Mouse (Mus musculus): ENCODE data around the gene Ube2d2b.
A peak's percentile ranks its signal among the peaks of the same experiment; 100 is the strongest.

Gene Ube2d2b

GRCm38 (mm10) chr5:107855546-107855945, 25.6 kb downstream of the Ube2d2b start:
- DNase-seq (ENCODE audit: low spot score in 2 of 2), result no peak

GRCm38 (mm10) chr5:107858963-107859362, 29.1 kb downstream of the Ube2d2b start:
- DNase-seq (ENCODE audit: low spot score in 2 of 2), result no peak

GRCm38 (mm10) chr5:107863971-107864370, 34.1 kb downstream of the Ube2d2b start:
- no peak for DNase-seq (ENCODE audit: low spot score in 2 of 2)

GRCm38 (mm10) chr5:107866127-107867126, 36.5 kb downstream of the Ube2d2b start:
- DNase-seq (ENCODE audit: low spot score in 2 of 2), result no peak

- no peak for DNase-seq (ENCODE audit: low spot score in 2 of 2)
Measured at GRCm38 (mm10) chr5:107867970-107868904, 38.3 kb downstream of the Ube2d2b start.

- peak; percentile 59 to 86 for DNase-seq (ENCODE audit: low spot score in 2 of 2)
Measured at GRCm38 (mm10) chr5:107868905-107869424, 39.1 kb downstream of the Ube2d2b start.

- DNase-seq (ENCODE audit: low spot score in 2 of 2), result no peak
Measured at GRCm38 (mm10) chr5:107869701-107870100, 39.8 kb downstream of the Ube2d2b start.

- no peak for DNase-seq (ENCODE audit: low spot score in 2 of 2)
Measured at GRCm38 (mm10) chr5:107873330-107873729, 43.4 kb downstream of the Ube2d2b start.

GRCm38 (mm10) chr5:107873886-107874302, 44.0 kb downstream of the Ube2d2b start:
- DNase-seq (ENCODE audit: low spot score in 2 of 2), result no peak

- DNase-seq (ENCODE audit: low spot score in 2 of 2), result no peak
Measured at GRCm38 (mm10) chr5:107874561-107875260, 44.8 kb downstream of the Ube2d2b start, which contains the start of gene Evi5. Evi5 (minus strand) TSS chr5:107875107.

- DNase-seq (ENCODE audit: low spot score in 2 of 2), result no peak
Measured at GRCm38 (mm10) chr5:107875261-107875611, 45.3 kb downstream of the Ube2d2b start.

GRCm38 (mm10) chr5:107877053-107877452, 47.2 kb downstream of the Ube2d2b start:
- DNase-seq (ENCODE audit: low spot score in 2 of 2), result no peak

GRCm38 (mm10) chr5:107880710-107881109, 50.8 kb downstream of the Ube2d2b start:
- no peak for DNase-seq (ENCODE audit: low spot score in 2 of 2)
